Mouse (Mus musculus) inflammation-experienced regulatory T-cells, adult 6 months (primary cell): ENCODE results near the gene Clec10a. TPM values are rescaled to one million over a fixed set of nuclear protein-coding genes. Genes with fewer than 3 reads are reported as not detected.

Experiments used
- ATAC-seq: one replicate; pipeline ENCODE4 v1.8.0; 2017
- polyA plus RNA-seq, 3 experiments: library from polyadenylated mRNA; unstranded; fragments of 100-300 nt; shearing (Covaris generic); gene quantifications; one replicate each; pipeline ENCODE4 v1.2.1; 2017

Clec10a gene
- polyA plus RNA-seq, 3 experiments from 2014 or later: 0.67 TPM; not detected in 2

- ATAC-seq: no peak
Observed at GRCm38 (mm10) chr11:70218741-70219470, 62.9 kb downstream of the Clec10a start.

DNA sequence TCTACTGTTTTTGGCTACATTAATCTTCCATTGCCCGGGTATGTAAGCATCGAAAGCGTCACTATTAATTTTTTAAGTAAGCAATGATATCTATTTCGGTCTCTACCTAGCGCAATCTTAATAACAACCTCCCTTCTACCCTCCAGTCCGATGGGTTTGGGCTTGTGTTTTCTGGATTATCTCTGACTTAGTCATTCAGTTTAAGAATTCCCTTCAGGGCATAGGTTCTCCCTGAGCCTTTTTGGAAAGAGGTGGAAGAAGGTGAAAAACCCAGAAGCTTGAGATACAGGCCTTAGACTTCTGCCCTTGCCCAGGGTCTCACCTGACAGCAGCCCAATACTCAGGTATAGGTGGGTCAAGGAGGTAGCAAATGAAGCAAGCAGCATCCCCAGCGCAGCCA lies 63.9 kb downstream of the Clec10a start:
- no peak for ATAC-seq

DNA sequence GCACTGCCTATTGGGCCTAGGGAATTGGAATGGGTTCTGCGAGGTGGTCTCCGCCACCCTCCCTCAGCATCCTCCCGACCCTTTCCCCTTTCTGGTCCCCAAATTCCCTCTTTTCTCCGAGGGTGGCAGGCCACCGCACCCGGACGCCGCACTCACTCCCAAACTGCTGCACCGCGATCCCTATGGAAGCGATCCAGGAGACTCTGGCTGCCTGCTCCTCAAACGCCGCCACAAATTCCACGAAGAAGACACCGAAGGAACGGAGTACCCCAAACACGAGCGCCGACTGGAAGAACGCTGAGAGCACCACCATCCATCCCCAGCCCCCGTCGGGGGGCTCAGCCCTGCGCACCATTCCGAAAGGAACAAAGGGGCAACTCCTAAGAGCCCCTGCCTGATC lies 64.3 kb downstream of the Clec10a start:
- no peak for ATAC-seq

Other genes starting within 250 kb of the Clec10a start
- gene Gps2, start 242.3 kb upstream of the Clec10a start, polyA plus RNA-seq: 100 to 1,000 TPM in 2 of 3 experiments, 10 to 100 TPM in 1; 91.9 to 128 (median 122) TPM
- gene Eif5a, start 234.2 kb upstream of the Clec10a start, polyA plus RNA-seq: 1,000 to 10,000 TPM; 1,103 to 1,192 (median 1,160) TPM
- gene Ybx2, start 220.4 kb upstream of the Clec10a start, polyA plus RNA-seq: not detected
- gene Slc2a4, start 208.0 kb upstream of the Clec10a start, polyA plus RNA-seq: not detected
- 1 to 10 TPM in 1 of 3 experiments, not detected in 2; 1.1 TPM for gene Cldn7, start 191.4 kb upstream of the Clec10a start, polyA plus RNA-seq
- gene Ctdnep1, start 175.0 kb upstream of the Clec10a start, polyA plus RNA-seq: 10 to 100 TPM; 25.8 to 35.6 (median 29.3) TPM
- gene Elp5, start 173.7 kb upstream of the Clec10a start, polyA plus RNA-seq: 10 to 100 TPM; 61.5 to 78.3 (median 68.5) TPM
- gene Gabarap, start 165.1 kb upstream of the Clec10a start, polyA plus RNA-seq: 100 to 1,000 TPM; 352 to 384 (median 366) TPM
- gene Phf23, start 160.4 kb upstream of the Clec10a start, polyA plus RNA-seq: 10 to 100 TPM; 32.7 to 38.3 (median 36.0) TPM
- 1 to 10 TPM; 2.5 to 5.0 (median 4.9) TPM for gene Dvl2, start 155.6 kb upstream of the Clec10a start, polyA plus RNA-seq
- gene Acadvl, start 140.8 kb upstream of the Clec10a start, polyA plus RNA-seq: 100 to 1,000 TPM; 110 to 132 (median 128) TPM
- 10 to 100 TPM in 2 of 3 experiments, 1 to 10 TPM in 1; 7.1 to 14.6 (median 11.2) TPM for gene Dlg4, start 139.3 kb upstream of the Clec10a start, polyA plus RNA-seq
- not detected for gene Asgr1, start 102.1 kb upstream of the Clec10a start, polyA plus RNA-seq
- gene Asgr2, start 63.6 kb upstream of the Clec10a start, polyA plus RNA-seq: not detected
- not detected for gene Mgl2, start 25.9 kb upstream of the Clec10a start, polyA plus RNA-seq
- gene Slc16a11, start 56.6 kb downstream of the Clec10a start, polyA plus RNA-seq: under 1 TPM in 1 of 3 experiments, not detected in 2; 0.52 TPM
- gene Slc16a13, start 64.9 kb downstream of the Clec10a start, polyA plus RNA-seq: 1 to 10 TPM; 2.3 to 4.3 (median 3.2) TPM
- gene Bcl6b, start 73.6 kb downstream of the Clec10a start, polyA plus RNA-seq: under 1 TPM in 1 of 3 experiments, not detected in 2; 0.39 TPM
- 100 to 1,000 TPM; 133 to 147 (median 134) TPM for gene 0610010K14Rik, start 81.7 kb downstream of the Clec10a start, polyA plus RNA-seq
- gene Gm21988, start 83.6 kb downstream of the Clec10a start, polyA plus RNA-seq: 10 to 100 TPM in 1 of 3 experiments, 1 to 10 TPM in 2; 2.7 to 11.1 (median 6.1) TPM
- 100 to 1,000 TPM; 207 to 275 (median 255) TPM for gene Rnasek, start 83.6 kb downstream of the Clec10a start, polyA plus RNA-seq
- under 1 TPM in 1 of 3 experiments, not detected in 2; 0.47 TPM for gene Alox12, start 99.2 kb downstream of the Clec10a start, polyA plus RNA-seq
- gene Alox12e, start 166.4 kb downstream of the Clec10a start, polyA plus RNA-seq: not detected
- gene Alox15, start 195.8 kb downstream of the Clec10a start, polyA plus RNA-seq: under 1 TPM; 0.24 to 0.59 (median 0.26) TPM